Mouse (Mus musculus): ENCODE data around the gene Gcdh. TPM values are rescaled to one million over a fixed set of nuclear protein-coding genes. Genes with fewer than 3 reads are reported as not detected.
A peak's percentile ranks its signal among the peaks of the same experiment; 100 is the strongest.

Gcdh gene
- total and polyA plus RNA-seq, 2 experiments from 2014 or later: 22.1 to 33.2 TPM

- H3K4me1 ChIP-seq (ENCODE audit: insufficient read depth, low read length): peaks cover 9% of the 10 kb centered on the region
- DNase-seq (ENCODE audit: low spot score): peak; percentile 83
- peak overlapping the region; percentile 48 for H3K4me3 ChIP-seq (ENCODE audit: low read depth, low read length)
- TF ChIP-seq CTCF (IDR thresholded peaks at IDR 0.05): peak; percentile 77
- peak overlapping the region; percentile 95 for H3K4me2 ChIP-seq (ENCODE audit: low read depth, low read length, poor library complexity, severe bottlenecking)
- H3K9me3 ChIP-seq (ENCODE audit: low read length): no peaks in the 10 kb centered on the region
- H3K9ac ChIP-seq (replicated peaks; ENCODE audit: low read length, poor library complexity, severe bottlenecking): peak overlapping the region; percentile 40
- 1% methylated on average over 67 of the region's 68 CpGs for WGBS
- no peaks in the 10 kb centered on the region; the same call in 1 of the 2 replicates for H3K27me3 ChIP-seq (ENCODE audit: insufficient read depth, low read length)
- no peak overlapping the region for H3K27ac ChIP-seq (ENCODE audit: low read depth, low read length)
- H3K36me3 ChIP-seq (ENCODE audit: insufficient read depth, low read length): 0 out of 2 replicates have a peak, but pooled peaks cover 4% of the 10 kb centered on the region
- peak; percentile 85 for ATAC-seq (ENCODE audit: low FRiP score)
These were observed 9.4 kb upstream of the Gcdh start for GRCm38 (mm10) chr8:84902920-84903661.

DNA sequence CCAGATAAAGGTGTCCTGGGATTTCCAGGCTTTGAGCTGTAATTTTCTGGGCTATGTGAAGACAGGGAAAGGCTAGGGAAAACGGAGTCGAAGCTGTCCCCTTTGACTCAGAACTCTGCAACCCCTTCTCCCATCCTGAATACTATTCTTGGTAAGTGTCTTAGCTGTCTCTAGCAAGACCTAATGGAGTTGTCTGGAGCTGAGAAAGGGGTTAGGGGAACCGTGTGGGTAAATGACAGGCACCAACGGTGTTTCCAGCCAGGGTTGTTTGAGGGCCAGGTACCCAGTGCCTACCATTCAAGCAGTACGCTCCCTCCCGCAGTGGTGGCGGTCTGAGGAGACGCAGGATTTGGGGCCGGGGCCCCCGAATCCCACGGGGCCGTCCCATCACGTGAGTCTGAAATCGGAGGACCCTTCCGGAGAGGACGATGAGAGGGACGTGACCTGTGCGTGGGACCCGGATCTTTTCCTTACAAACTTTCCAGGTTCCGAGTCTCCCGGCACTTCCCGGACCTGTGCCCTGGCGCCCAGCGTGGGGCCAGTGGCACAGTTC, 8.7 kb upstream of the Gcdh start:
- Histone ChIP-seq H3K27ac (ENCODE audit: low read depth, low read length) (no peak overlapping the region), H3K36me3 (ENCODE audit: insufficient read depth, low read length) (0 out of 2 replicates have a peak, but pooled peaks cover 4% of the 10 kb centered on the region), H3K27me3 (ENCODE audit: insufficient read depth, low read length) (no peaks in the 10 kb centered on the region; the same call in 1 of the 2 replicates), H3K4me2 (ENCODE audit: low read depth, low read length, poor library complexity, severe bottlenecking) (peak overlapping the region; percentile 95), H3K4me1 (ENCODE audit: insufficient read depth, low read length) (peaks cover 9% of the 10 kb centered on the region), H3K4me3 (ENCODE audit: low read depth, low read length) (peak overlapping the region; percentile 48), H3K9ac (replicated peaks; ENCODE audit: low read length, poor library complexity, severe bottlenecking) (peak overlapping the region; percentile 40), H3K9me3 (ENCODE audit: low read length) (no peaks in the 10 kb centered on the region)
- DNase-seq (ENCODE audit: low spot score) (no peak), ATAC-seq (ENCODE audit: low FRiP score) (0 out of 2 replicates have a peak, but pooled peaks have one; percentile 8)
- 6% methylated on average over 24 of the region's 24 CpGs for WGBS
- TF ChIP-seq CTCF (IDR thresholded peaks at IDR 0.05): no peak

DNA sequence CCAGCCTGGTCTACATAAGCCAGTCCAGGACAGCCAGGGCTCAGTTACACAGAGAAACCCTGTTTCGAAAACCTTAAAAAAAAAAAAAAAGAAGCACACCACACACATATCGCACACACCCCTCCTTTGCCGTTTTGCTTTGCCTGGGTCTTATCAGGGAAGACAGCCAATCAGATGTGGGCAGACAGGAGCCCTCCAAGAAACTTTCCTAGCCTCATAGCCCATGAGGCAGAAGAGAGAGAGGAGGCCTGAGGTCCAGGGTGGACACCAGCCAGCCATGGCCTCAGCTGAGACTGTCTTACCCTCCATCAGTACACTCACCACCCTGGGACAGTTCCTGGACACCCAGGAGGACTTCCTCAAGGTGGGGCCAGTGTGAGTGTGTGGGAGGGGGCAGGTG, 8.0 kb upstream of the Gcdh start, which contains the start of gene Klf1:
Klf1 (plus strand) TSS at position 177 of the 400 bp plus-strand sequence.
- no peaks in the 10 kb centered on the region; the same call in 1 of the 2 replicates for H3K27me3 ChIP-seq (ENCODE audit: insufficient read depth, low read length)
- H3K27ac ChIP-seq (ENCODE audit: low read depth, low read length): no peak within 1 kb of the TSS
- 79% methylated on average over 3 of the region's 3 CpGs for WGBS
- H3K4me2 ChIP-seq (ENCODE audit: low read depth, low read length, poor library complexity, severe bottlenecking): peak within 1 kb of the TSS; percentile 95
- ATAC-seq (ENCODE audit: low FRiP score) (no peak), DNase-seq (ENCODE audit: low spot score) (no peak)
- peaks cover 9% of the 10 kb centered on the region for H3K4me1 ChIP-seq (ENCODE audit: insufficient read depth, low read length)
- no peak for TF ChIP-seq CTCF (IDR thresholded peaks at IDR 0.05)
- H3K36me3 ChIP-seq (ENCODE audit: insufficient read depth, low read length): 0 out of 2 replicates have a peak, but pooled peaks cover 3% of the 10 kb centered on the region
- peak within 1 kb of the TSS; percentile 48 for H3K4me3 ChIP-seq (ENCODE audit: low read depth, low read length)
- no peaks in the 10 kb centered on the region for H3K9me3 ChIP-seq (ENCODE audit: low read length)
- peak within 1 kb of the TSS; percentile 40 for H3K9ac ChIP-seq (replicated peaks; ENCODE audit: low read length, poor library complexity, severe bottlenecking)

DNA sequence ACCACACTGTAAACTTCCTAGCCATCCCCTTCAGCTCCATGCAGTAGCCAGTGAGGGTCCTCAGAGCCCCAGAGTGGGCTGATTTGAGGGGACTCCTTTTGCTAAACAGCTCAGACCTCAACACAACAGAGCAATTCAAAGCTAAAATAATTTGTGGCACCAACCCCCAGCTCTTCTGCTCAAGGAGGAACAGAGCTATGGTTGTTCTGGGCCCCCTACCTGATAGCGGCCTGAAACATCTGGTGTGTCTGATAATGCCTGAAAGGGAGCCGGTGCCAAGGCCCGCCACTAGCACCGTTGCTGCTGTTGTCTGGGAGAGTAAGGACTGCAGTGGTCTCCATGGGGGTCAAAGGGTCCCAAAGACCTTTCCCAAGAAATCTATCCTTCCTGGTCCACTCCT, 7.3 kb upstream of the Gcdh start:
- WGBS: 69% methylated on average over 4 of the region's 4 CpGs
- ATAC-seq (ENCODE audit: low FRiP score) (no peak), DNase-seq (ENCODE audit: low spot score) (no peak)
- no peaks in the 10 kb centered on the region for H3K36me3 ChIP-seq (ENCODE audit: insufficient read depth, low read length)
- peaks cover 9% of the 10 kb centered on the region for H3K4me1 ChIP-seq (ENCODE audit: insufficient read depth, low read length)
- no peak overlapping the region for H3K4me3 ChIP-seq (ENCODE audit: low read depth, low read length)
- H3K27me3 ChIP-seq (ENCODE audit: insufficient read depth, low read length): no peaks in the 10 kb centered on the region; the same call in 1 of the 2 replicates
- H3K9me3 ChIP-seq (ENCODE audit: low read length): no peaks in the 10 kb centered on the region
- no peak overlapping the region for H3K4me2 ChIP-seq (ENCODE audit: low read depth, low read length, poor library complexity, severe bottlenecking)
- no peak overlapping the region for H3K27ac ChIP-seq (ENCODE audit: low read depth, low read length)
- no peak for TF ChIP-seq CTCF (IDR thresholded peaks at IDR 0.05)
- H3K9ac ChIP-seq (replicated peaks; ENCODE audit: low read length, poor library complexity, severe bottlenecking): no peak overlapping the region

DNA sequence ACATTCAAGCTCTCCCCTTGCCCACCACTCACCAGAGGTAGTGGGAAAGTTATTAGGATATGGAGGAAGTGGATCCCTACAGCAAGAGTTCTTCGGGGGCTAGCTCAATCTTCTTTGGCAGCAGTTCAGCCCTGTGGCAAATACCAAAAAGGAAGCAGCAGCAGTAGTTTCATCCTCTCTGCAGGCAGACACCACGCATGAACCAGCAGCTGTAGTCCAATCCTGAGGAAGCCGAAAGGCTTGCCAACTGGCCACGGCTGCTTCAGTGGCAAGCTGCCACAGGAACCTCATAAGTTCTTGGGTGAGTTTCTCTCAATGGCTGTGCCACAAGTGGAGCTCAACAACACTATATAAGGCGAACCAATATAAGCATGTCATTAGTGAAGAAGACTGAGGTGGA, 2.2 kb upstream of the Gcdh start:
- ATAC-seq (ENCODE audit: low FRiP score): no peak
- TF ChIP-seq CTCF (IDR thresholded peaks at IDR 0.05): no peak
- Histone ChIP-seq H3K9ac (replicated peaks; ENCODE audit: low read length, poor library complexity, severe bottlenecking) (no peak overlapping the region), H3K36me3 (ENCODE audit: insufficient read depth, low read length) (no peaks in the 10 kb centered on the region; the same call in 1 of the 2 replicates), H3K27me3 (ENCODE audit: insufficient read depth, low read length) (no peaks in the 10 kb centered on the region), H3K9me3 (ENCODE audit: low read length) (no peaks in the 10 kb centered on the region), H3K4me1 (ENCODE audit: insufficient read depth, low read length) (peaks cover 5% of the 10 kb centered on the region; the same call in 1 of the 2 replicates), H3K4me2 (ENCODE audit: low read depth, low read length, poor library complexity, severe bottlenecking) (no peak overlapping the region), H3K4me3 (ENCODE audit: low read depth, low read length) (no peak overlapping the region), H3K27ac (ENCODE audit: low read depth, low read length) (no peak overlapping the region)
- no peak for DNase-seq (ENCODE audit: low spot score)
- WGBS: 87% methylated on average over 5 of the region's 5 CpGs
